Mouse (Mus musculus) ovary, postnatal 10 days (tissue): ENCODE data around the gene Olfr874.
A peak's percentile ranks its signal among the peaks of the same experiment; 100 is the strongest.
"Not testable (repeated sequence)": the region's sequence is repeated elsewhere in the genome, so short reads cannot be mapped to it uniquely, and the experiment has no call there.

Experiments
- DNase-seq: peaks from one replicate; pipeline ENCODE4 v3.0.0; 2022; ENCODE audit warnings: low spot score

Gene Olfr874

DNA sequence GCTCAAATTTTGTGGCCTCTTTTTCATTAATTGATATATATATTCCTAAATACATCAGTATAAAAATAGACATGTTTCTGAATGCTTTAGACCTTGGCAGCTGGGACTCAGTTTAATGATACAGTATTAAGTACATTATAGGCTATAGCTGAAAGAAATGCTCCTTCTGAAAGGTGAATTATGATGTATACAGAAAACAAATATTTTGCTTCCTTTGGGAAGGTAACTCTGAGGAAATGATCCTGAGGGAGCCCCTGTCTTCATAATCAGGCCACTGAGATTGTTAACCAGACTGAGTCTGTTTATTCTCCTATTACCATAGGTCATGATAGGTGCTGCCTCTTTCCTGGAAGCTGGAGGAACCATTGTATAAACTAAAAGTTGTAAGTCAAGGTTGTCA is at the start of gene Olfr874:
TSS of gene Olfr874 (plus strand) at position 301 of the 400 bp plus-strand sequence.
- DNase-seq: no peak

DNA sequence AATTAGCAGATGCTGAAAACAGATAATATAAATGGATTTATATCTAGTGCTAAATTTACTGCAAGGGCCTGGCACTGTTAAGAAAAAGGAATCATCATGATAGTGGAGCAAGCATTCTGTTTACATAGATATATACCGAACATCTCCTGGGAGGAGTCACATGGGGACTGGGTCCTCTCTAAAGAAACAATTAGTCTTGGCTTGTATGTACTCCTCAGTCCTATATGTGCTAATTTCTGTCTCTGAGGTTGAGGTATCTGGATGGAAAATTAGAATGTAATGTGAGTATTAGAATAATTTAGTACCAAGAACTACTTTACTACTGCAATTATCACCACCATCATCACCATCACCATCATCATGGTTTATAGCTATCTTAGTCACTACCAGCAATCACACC is 28.8 kb upstream of the Olfr874 start, which contains the start of gene Olfr160:
TSS of gene Olfr160 (minus strand) at position 101 of the 400 bp plus-strand sequence.
- no peak for DNase-seq

DNA sequence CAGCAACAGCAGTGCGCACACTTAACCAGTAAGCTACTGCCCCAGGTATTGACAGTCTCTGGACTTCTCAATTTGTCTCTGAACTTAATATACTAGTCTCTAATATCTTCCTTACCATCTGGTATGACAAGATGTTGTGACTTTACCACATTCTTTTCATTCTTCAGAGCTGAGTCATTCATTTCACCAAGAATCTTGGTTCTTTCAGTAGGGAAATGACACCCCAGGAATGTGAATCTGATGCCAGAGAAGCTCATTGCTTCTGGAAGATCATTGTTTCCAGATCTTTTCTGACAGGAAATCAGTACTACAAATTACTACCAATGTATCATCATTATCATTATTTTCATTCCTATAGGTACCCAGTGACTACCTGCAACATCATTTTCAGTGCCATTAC is 10.6 kb upstream of the Olfr874 start:
- no peak for DNase-seq

DNA sequence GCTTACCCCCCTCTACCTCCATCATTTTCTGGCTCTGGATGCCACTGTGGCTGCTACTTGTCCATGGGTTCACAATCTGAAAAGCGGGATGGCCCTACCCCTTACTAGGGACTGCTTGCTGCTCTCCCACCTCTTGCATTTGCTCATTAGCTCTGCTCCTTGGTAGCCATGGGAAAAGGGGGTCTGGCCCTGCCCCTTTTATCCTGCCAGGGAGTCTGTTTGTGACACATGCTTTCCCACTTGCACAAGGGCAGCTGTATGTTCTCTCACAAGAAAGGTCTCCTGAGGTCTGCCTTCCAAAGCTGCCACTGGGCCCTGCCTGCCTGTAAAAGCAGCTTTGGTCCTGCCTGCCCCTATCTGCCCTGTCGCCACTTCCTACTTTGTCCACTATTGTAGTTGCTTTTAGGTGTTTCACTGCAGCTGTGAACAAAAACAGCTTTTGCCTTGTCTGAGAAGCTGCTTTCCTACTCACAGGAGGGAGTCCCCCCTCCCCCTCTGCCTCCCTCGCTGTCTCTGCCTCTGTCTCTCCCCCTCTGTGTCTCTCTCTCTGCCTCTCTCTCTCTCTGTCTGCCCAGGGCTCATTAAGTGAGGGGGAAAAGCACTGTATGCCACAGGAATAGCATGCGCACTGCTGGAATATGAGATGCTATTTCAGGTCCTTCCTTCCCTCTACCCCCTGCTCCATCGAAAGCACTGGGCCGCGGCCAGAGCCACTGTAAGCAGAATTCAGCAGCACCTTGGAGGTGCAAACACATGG is 5.6 kb downstream of the Olfr874 start:
- no peak for DNase-seq

GRCm38 (mm10) chr9:37751467-37751866 is 6.6 kb downstream of the Olfr874 start:
- no peak for DNase-seq

- DNase-seq: no peak
These were observed 7.1 kb downstream of the Olfr874 start for GRCm38 (mm10) chr9:37752006-37752405.

DNA sequence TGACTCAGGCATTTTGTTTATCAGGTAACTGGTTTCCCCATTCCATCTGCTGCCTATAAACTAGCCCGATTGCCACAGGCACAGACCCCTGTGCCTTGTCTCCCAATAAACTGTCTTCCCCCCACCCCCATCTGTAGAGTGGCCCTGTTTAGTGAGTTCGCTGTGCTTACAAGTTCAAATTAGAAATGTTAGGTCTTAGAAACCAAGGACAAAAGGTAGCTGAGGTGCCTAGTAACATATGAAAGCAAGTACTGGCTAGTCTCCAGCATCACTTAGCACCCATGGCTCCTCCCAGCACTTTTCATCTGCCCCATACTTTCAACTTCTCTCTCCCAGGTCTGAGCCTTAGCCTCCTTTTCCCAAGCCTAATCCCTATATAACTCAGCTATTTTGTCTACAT is 16.8 kb downstream of the Olfr874 start:
- DNase-seq: no peak

DNA sequence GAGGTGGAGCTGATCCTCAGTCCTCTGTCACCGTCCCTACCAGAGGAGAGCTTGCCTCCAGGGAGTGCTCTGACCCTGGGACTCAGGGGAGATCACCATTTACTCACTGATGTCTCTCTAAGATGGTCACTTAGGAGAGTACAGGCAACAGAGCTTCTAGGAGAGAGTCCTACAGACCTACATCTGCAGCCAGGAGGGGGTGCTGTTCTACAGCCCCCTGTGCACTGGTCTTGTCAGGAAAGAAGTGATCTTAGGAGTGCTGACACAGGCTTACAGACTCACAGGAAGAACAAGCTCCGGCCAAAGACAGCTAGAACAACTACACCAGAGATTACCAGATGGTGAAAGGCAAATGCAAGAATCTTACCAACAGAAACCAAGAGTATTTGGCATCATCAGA is 17.6 kb downstream of the Olfr874 start:
- no peak for DNase-seq

- DNase-seq: no peak
These were observed 25.8 kb downstream of the Olfr874 start for GRCm38 (mm10) chr9:37770661-37771060.

GRCm38 (mm10) chr9:37771759-37772158 is 26.9 kb downstream of the Olfr874 start, which contains the start of gene Olfr875:
Olfr875 (plus strand) TSS chr9:37771857.
- no peak for DNase-seq

DNA sequence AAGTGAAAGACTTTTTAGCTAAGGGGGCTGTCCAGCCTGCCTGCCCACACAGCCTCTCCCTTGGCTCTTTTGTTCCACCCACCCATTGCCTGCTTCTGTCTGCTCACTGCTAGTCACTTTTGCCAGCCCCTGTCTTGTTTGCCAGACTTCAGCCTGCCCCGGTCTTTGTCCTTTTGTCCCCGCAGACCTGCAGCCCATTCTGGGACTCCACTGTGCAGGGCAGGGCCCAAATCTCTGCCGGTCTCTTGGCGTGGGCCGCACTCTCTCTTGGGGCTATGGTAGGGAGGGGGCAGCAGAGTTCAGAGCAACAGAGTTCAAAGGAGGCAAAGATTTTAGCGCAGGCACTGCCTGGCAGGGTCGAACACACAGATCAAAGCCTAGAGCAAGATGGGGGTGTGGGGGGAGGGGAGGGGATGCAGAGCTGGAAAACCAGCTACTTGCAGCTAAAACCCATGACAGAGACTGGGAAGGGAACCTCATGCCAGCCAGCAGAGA is 37.9 kb downstream of the Olfr874 start:
- peak; percentile 9 for DNase-seq

- not testable (repeated sequence) for DNase-seq
These were observed 38.8 kb downstream of the Olfr874 start for GRCm38 (mm10) chr9:37783394-37784387.

GRCm38 (mm10) chr9:37786411-37786810 is 41.5 kb downstream of the Olfr874 start:
- DNase-seq: no peak
